Mouse (Mus musculus) liver, postnatal 0 days (tissue): ENCODE results near the gene Cttnbp2nl. TPM values are rescaled to one million over a fixed set of nuclear protein-coding genes. Genes with fewer than 3 reads are reported as not detected.
A peak's percentile ranks its signal among the peaks of the same experiment; 100 is the strongest.

Source experiments
- ATAC-seq: fragments of 200-750 bp; cut with Nextera tagmentation; 2 replicates; pipeline ENCODE4 v1.8.0; 2017; ENCODE audit warnings: mild to moderate bottlenecking, moderate library complexity
- DNase-seq: peaks from one replicate; pipeline ENCODE4 v3.0.0-alpha.2; 2016
- H3K27ac ChIP-seq: fragments of 300-500 bp; sonication (generic); 2 replicates; pipeline ENCODE4 v1.5.1; 2014; ENCODE audit warnings: antibody characterized with exemption, moderate library complexity, mild to moderate bottlenecking, low read depth
- H3K27me3 ChIP-seq: fragments of 300-500 bp; sonication (generic); 2 replicates; pipeline ENCODE4 v1.6.1; 2014; ENCODE audit warnings: low read length, control low read depth, mixed read lengths; ENCODE audit not compliant: insufficient read depth
- H3K36me3 ChIP-seq: fragments of 300-500 bp; sonication (generic); replicated peaks from 2 replicates; pipeline ENCODE4 v1.6.1; 2014; ENCODE audit warnings: mild to moderate bottlenecking, control low read depth, low read length, moderate library complexity, mixed read lengths; ENCODE audit not compliant: insufficient read depth
- H3K4me1 ChIP-seq: fragments of 300-500 bp; sonication (generic); 2 replicates; pipeline ENCODE4 v1.6.1; 2014; ENCODE audit warnings: antibody characterized with exemption, mild to moderate bottlenecking, control low read depth; ENCODE audit not compliant: insufficient read depth
- H3K4me2 ChIP-seq: fragments of 300-500 bp; sonication (generic); 2 replicates; pipeline ENCODE4 v1.6.1; 2014; ENCODE audit warnings: low read depth, mild to moderate bottlenecking, low read length, moderate library complexity, mixed read lengths
- H3K4me3 ChIP-seq: fragments of 300-500 bp; sonication (generic); 2 replicates; pipeline ENCODE4 v1.5.1; 2014; ENCODE audit warnings: low read depth, low read length
- H3K9ac ChIP-seq: fragments of 300-500 bp; sonication (generic); replicated peaks from 2 replicates; pipeline ENCODE4 v1.6.1; 2014; ENCODE audit warnings: mild to moderate bottlenecking, moderate library complexity
- H3K9me3 ChIP-seq: fragments of 300-500 bp; sonication (generic); 2 replicates; pipeline ENCODE4 v1.6.1; 2016; ENCODE audit warnings: mild to moderate bottlenecking, control low read depth, low read length, mixed read lengths
- CTCF ChIP-seq: sonication (generic); IDR thresholded peaks from 2 replicates; pipeline ENCODE4 v1.5.1; 2016; ENCODE audit warnings: antibody characterized with exemption, low read depth
- EP300 ChIP-seq: IDR thresholded peaks from 2 replicates; pipeline ENCODE4 v1.6.1; 2016; ENCODE audit warnings: antibody characterized with exemption, low read depth, mild to moderate bottlenecking
- WGBS: fragments of 180-500 bp; shearing (Covaris S2); extraction: QIAGEN DNeasy Blood & Tissue Kit; methylation state at CpG from one replicate; pipeline ENCODE4 v1.1.7; 2014; ENCODE audit not compliant: insufficient replicate concordance; 5-methylcytosine and 5-hydroxymethylcytosine counted together
- polyA plus RNA-seq: library from polyadenylated mRNA; unstranded; fragments of >200 nt; fragmentation: Nextera tagmentation; extraction: Ambion mirVana; gene quantifications from 2 replicates; pipeline ENCODE4 v1.2.1, GENCODE M21; 2015

Gene Cttnbp2nl
- polyA plus RNA-seq, 1 experiment from 2014 or later, result 4.2 TPM

DNA sequence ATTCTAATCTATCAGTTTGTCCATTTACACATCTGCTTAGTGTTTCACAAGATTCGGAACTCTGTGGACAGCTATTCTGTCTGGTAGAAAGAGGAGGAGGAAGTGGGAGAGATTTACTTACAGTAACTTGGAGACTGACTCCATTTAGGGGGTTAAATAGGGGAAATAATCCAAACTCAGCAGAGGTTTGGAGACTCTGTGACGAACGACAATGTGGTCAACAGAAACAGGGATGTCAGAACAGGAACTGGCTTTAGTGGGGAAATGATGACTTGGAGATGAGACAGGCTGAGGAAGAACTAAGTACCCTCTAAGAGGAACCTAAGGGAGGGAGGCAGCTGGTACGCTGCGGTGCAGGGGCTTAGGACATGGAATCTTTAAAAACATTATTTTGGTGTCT lies 6.1 kb downstream of the Cttnbp2nl start:
- H3K4me3 ChIP-seq, result no peak overlapping the region
- DNase-seq (no peak), ATAC-seq (peak; percentile 74)
- TF ChIP-seq CTCF (no peak), EP300 (no peak)
- no peaks in the 10 kb centered on the region for H3K36me3 ChIP-seq
- H3K4me2 ChIP-seq, result no peak overlapping the region
- peak overlapping the region; percentile 51 for H3K27ac ChIP-seq
- no peak overlapping the region for H3K9ac ChIP-seq
- 28% methylated on average over 5 of the region's 5 CpGs for WGBS
- H3K4me1 ChIP-seq, result peaks cover 6% of the 10 kb centered on the region; the same call in 1 of the 2 replicates
- H3K27me3 ChIP-seq, result no peaks in the 10 kb centered on the region
- H3K9me3 ChIP-seq, result no peaks in the 10 kb centered on the region

GRCm38 (mm10) chr3:105043746-105044145 lies 9.2 kb downstream of the Cttnbp2nl start:
- H3K36me3 ChIP-seq, result no peaks in the 10 kb centered on the region

GRCm38 (mm10) chr3:105040983-105041625 lies 11.8 kb downstream of the Cttnbp2nl start:
- ATAC-seq, result no peak
- H3K36me3 ChIP-seq, result no peaks in the 10 kb centered on the region
- no peaks in the 10 kb centered on the region for H3K9me3 ChIP-seq
- WGBS, result 76% methylated on average over 9 of the region's 9 CpGs
- H3K4me1 ChIP-seq, result 0 out of 2 replicates have a peak, but pooled peaks cover 3% of the 10 kb centered on the region
- no peak for DNase-seq
- no peak overlapping the region for H3K27ac ChIP-seq
- TF ChIP-seq CTCF, result no peak
- no peak for TF ChIP-seq EP300
- H3K4me3 ChIP-seq, result no peak overlapping the region
- no peaks in the 10 kb centered on the region for H3K27me3 ChIP-seq
- H3K9ac ChIP-seq, result no peak overlapping the region
- H3K4me2 ChIP-seq, result no peak overlapping the region

More at GRCm38 (mm10) chr3:105043746-105044145, 9.2 kb downstream of the Cttnbp2nl start:
- Histone ChIP-seq H3K4me3 (no peak overlapping the region), H3K4me2 (no peak overlapping the region), H3K27me3 (no peaks in the 10 kb centered on the region), H3K9ac (no peak overlapping the region), H3K4me1 (0 out of 2 replicates have a peak, but pooled peaks cover 3% of the 10 kb centered on the region), H3K27ac (no peak overlapping the region), H3K9me3 (no peaks in the 10 kb centered on the region)
- ATAC-seq (no peak), DNase-seq (no peak)
- 76% methylated on average over 5 of the region's 5 CpGs for WGBS
- TF ChIP-seq EP300 (no peak), CTCF (no peak)

GRCm38 (mm10) chr3:105040002-105040401 lies 12.9 kb downstream of the Cttnbp2nl start:
- 59% methylated on average over 8 of the region's 8 CpGs for WGBS
- DNase-seq, result no peak

GRCm38 (mm10) chr3:105037240-105037770 lies 15.6 kb downstream of the Cttnbp2nl start:
- no peak overlapping the region for H3K27ac ChIP-seq
- no peak for DNase-seq
- no peak for TF ChIP-seq EP300
- TF ChIP-seq CTCF, result no peak
- H3K4me1 ChIP-seq, result no peaks in the 10 kb centered on the region
- ATAC-seq, result no peak
- no peaks in the 10 kb centered on the region for H3K9me3 ChIP-seq
- no peak overlapping the region for H3K4me2 ChIP-seq
- H3K36me3 ChIP-seq, result no peaks in the 10 kb centered on the region
- H3K4me3 ChIP-seq, result no peak overlapping the region
- no peak overlapping the region for H3K9ac ChIP-seq
- no peaks in the 10 kb centered on the region for H3K27me3 ChIP-seq
- 70% methylated on average over 6 of the region's 6 CpGs for WGBS

More at GRCm38 (mm10) chr3:105040002-105040401, 12.9 kb downstream of the Cttnbp2nl start:
- no peak for TF ChIP-seq CTCF
- H3K36me3 ChIP-seq, result no peaks in the 10 kb centered on the region
- H3K9me3 ChIP-seq, result no peaks in the 10 kb centered on the region
- no peaks in the 10 kb centered on the region for H3K27me3 ChIP-seq
- H3K4me3 ChIP-seq, result no peak overlapping the region
- no peak overlapping the region for H3K27ac ChIP-seq
- H3K4me1 ChIP-seq, result 0 out of 2 replicates have a peak, but pooled peaks cover 2% of the 10 kb centered on the region
- no peak overlapping the region for H3K4me2 ChIP-seq
- no peak overlapping the region for H3K9ac ChIP-seq
- ATAC-seq, result no peak

GRCm38 (mm10) chr3:105036281-105036847 lies 16.6 kb downstream of the Cttnbp2nl start:
- no peaks in the 10 kb centered on the region for H3K9me3 ChIP-seq
- H3K4me1 ChIP-seq, result no peaks in the 10 kb centered on the region
- WGBS, result 43% methylated on average over 10 of the region's 10 CpGs
- TF ChIP-seq CTCF (no peak), EP300 (no peak)
- no peaks in the 10 kb centered on the region for H3K36me3 ChIP-seq
- ATAC-seq, result no peak
- peak overlapping the region; percentile 40; the same call in 1 of the 2 replicates for H3K27ac ChIP-seq
- no peaks in the 10 kb centered on the region for H3K27me3 ChIP-seq
- H3K9ac ChIP-seq, result no peak overlapping the region
- DNase-seq, result no peak
- H3K4me2 ChIP-seq, result no peak overlapping the region
- no peak overlapping the region for H3K4me3 ChIP-seq
